Comparison of ENCODE assay signal across 23 mouse cellular contexts in the genomic region with DNA sequence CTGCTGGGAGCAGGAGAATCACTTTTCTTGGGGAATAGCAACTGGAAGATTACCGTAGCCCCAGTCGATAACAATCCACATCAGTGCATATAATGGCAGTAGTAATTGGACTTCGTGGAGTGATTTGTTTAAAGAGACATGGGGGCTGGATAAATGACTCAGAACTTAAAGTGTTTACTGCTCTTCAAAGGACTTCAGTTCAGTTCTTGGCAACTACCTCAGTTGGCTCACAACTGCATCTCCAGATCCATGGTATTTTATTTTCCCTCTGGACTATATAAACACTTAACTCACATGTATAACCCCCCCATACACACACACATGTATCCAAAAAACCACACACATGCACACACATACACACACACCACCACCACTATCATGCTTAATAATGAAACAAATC.
A peak's percentile ranks its signal among the peaks of the same experiment; 100 is the strongest.
DNase-seq lines count a peak whose midpoint lies in the region; ATAC-seq and TF ChIP-seq lines count a peak whose summit lies in the region.
"Had no signal": no experiment of that assay in that cellular context is flagged by ENCODE, and none has a peak within 500 bp of the region (broad histone marks: within the 10 kb centered on the region; RNA-seq: fewer than 3 reads in every experiment).

No protein-coding gene starts in this region.

- peaks cover 16% of the 10 kb centered on the region; the same call in 1 of the 2 replicates for H3K4me1 ChIP-seq in embryonic facial prominence, embryonic 14.5 days (ENCODE audit: control insufficient read depth, insufficient read depth, low read length)
- H3K4me1 ChIP-seq in embryonic facial prominence, embryonic 10.5 days: peaks cover 14% of the 10 kb centered on the region; the same call in 1 of the 2 replicates
- no peaks in the 10 kb centered on the region for H3K4me1 ChIP-seq in intestine, embryonic 15.5 days (replicated peaks)
- no peaks in the 10 kb centered on the region; the same call in 1 of the 2 replicates for H3K4me1 ChIP-seq in intestine, embryonic 16.5 days (ENCODE audit: control insufficient read depth, insufficient read depth, low read length)
- H3K4me1 ChIP-seq in stomach, postnatal 0 days (replicated peaks; ENCODE audit: control insufficient read depth, insufficient read depth): no peaks in the 10 kb centered on the region
- H3K4me1 ChIP-seq: forebrain, embryonic 12.5 days; hindbrain, embryonic 13.5 days had no signal

- 63% methylated on average over 3 of the region's 3 CpGs for WGBS in embryonic facial prominence, embryonic 14.5 days
- 82% methylated on average over 3 of the region's 3 CpGs for WGBS in embryonic facial prominence, embryonic 10.5 days
- 33% methylated on average over 3 of the region's 3 CpGs for WGBS in intestine, embryonic 15.5 days
- 49% methylated on average over 3 of the region's 3 CpGs for WGBS in intestine, embryonic 16.5 days
- WGBS in stomach, postnatal 0 days: 42% methylated on average over 3 of the region's 3 CpGs

- H3K4me2 ChIP-seq in embryonic facial prominence, embryonic 14.5 days (ENCODE audit: low read depth, low read length): no peak overlapping the region
- H3K4me2 ChIP-seq in intestine, embryonic 15.5 days (replicated peaks): no peak overlapping the region
- no peak overlapping the region for H3K4me2 ChIP-seq in intestine, embryonic 16.5 days (ENCODE audit: low read depth, low read length)
- no peak overlapping the region for H3K4me2 ChIP-seq in stomach, postnatal 0 days (replicated peaks; ENCODE audit: low read depth)
- H3K4me2 ChIP-seq: embryonic facial prominence, embryonic 12.5 days; forebrain, embryonic 12.5 days; heart, embryonic 12.5 days; hindbrain, embryonic 13.5 days had no signal

- no peak for TF ChIP-seq EP300 in stomach, postnatal 0 days (optimal IDR thresholded peaks at IDR 0.05)

- DNase-seq in embryonic facial prominence, embryonic 14.5 days (ENCODE audit: low spot score): peak; percentile 30
- DNase-seq in embryonic facial prominence, embryonic 10.5 days (ENCODE audit: low spot score): no peak
- DNase-seq in lung, postnatal 10 days: peak; percentile 14
- no peak for DNase-seq in lung, postnatal 25 days (ENCODE audit: low spot score)
- DNase-seq in stomach, postnatal 0 days (ENCODE audit: low spot score): no peak
- no peak for DNase-seq in liver
- DNase-seq: adrenal gland, adult 2 months; adrenal gland, postnatal 25 days; cerebellum, adult 2 months; cerebellum, postnatal 14 days; embryo, embryonic 11 days; gastrocnemius, postnatal 25 days; heart, postnatal 36 days had no signal

- 0 out of 2 replicates have a peak, but pooled peaks cover 4% of the 10 kb centered on the region for H3K9me3 ChIP-seq in embryonic facial prominence, embryonic 14.5 days (ENCODE audit: control insufficient read depth, low read length)
- H3K9me3 ChIP-seq in embryonic facial prominence, embryonic 10.5 days: peaks cover 4% of the 10 kb centered on the region; the same call in 1 of the 2 replicates
- H3K9me3 ChIP-seq in intestine, embryonic 15.5 days: no peaks in the 10 kb centered on the region
- H3K9me3 ChIP-seq in intestine, embryonic 16.5 days (ENCODE audit: control insufficient read depth, low read length): no peaks in the 10 kb centered on the region
- H3K9me3 ChIP-seq in stomach, postnatal 0 days (ENCODE audit: control insufficient read depth, low read length): no peaks in the 10 kb centered on the region
- H3K9me3 ChIP-seq: embryonic facial prominence, embryonic 12.5 days; forebrain, embryonic 12.5 days; hindbrain, embryonic 13.5 days had no signal

- H3K9ac ChIP-seq in embryonic facial prominence, embryonic 14.5 days (ENCODE audit: low read depth, low read length): no peak overlapping the region
- no peak overlapping the region for H3K9ac ChIP-seq in intestine, embryonic 15.5 days
- H3K9ac ChIP-seq in intestine, embryonic 16.5 days (ENCODE audit: low read depth, low read length): no peak overlapping the region
- H3K9ac ChIP-seq in stomach, postnatal 0 days (ENCODE audit: low read length): no peak overlapping the region
- H3K9ac ChIP-seq: embryonic facial prominence, embryonic 12.5 days; forebrain, embryonic 12.5 days; heart, embryonic 12.5 days; hindbrain, embryonic 13.5 days had no signal

- no peak overlapping the region for H3K4me3 ChIP-seq in embryonic facial prominence, embryonic 14.5 days (ENCODE audit: low read depth, low read length)
- no peak overlapping the region for H3K4me3 ChIP-seq in embryonic facial prominence, embryonic 10.5 days
- H3K4me3 ChIP-seq in intestine, embryonic 15.5 days (replicated peaks): no peak overlapping the region
- no peak overlapping the region for H3K4me3 ChIP-seq in intestine, embryonic 16.5 days (ENCODE audit: low read length)
- H3K4me3 ChIP-seq in stomach, postnatal 0 days (ENCODE audit: low read depth, low read length): no peak overlapping the region
- H3K4me3 ChIP-seq: embryonic facial prominence, embryonic 12.5 days; forebrain, embryonic 12.5 days; heart, embryonic 12.5 days; hindbrain, embryonic 13.5 days had no signal

- no peaks in the 10 kb centered on the region for H3K27me3 ChIP-seq in embryonic facial prominence, embryonic 14.5 days (replicated peaks; ENCODE audit: control insufficient read depth, insufficient read depth, low read length)
- no peaks in the 10 kb centered on the region for H3K27me3 ChIP-seq in embryonic facial prominence, embryonic 10.5 days (replicated peaks; ENCODE audit: low read depth, poor library complexity, severe bottlenecking)
- no peaks in the 10 kb centered on the region for H3K27me3 ChIP-seq in intestine, embryonic 15.5 days (replicated peaks)
- no peaks in the 10 kb centered on the region for H3K27me3 ChIP-seq in intestine, embryonic 16.5 days (replicated peaks; ENCODE audit: control insufficient read depth, insufficient read depth, low read length)
- no peaks in the 10 kb centered on the region for H3K27me3 ChIP-seq in stomach, postnatal 0 days (ENCODE audit: control insufficient read depth, insufficient read depth, low read length)
- H3K27me3 ChIP-seq: embryonic facial prominence, embryonic 12.5 days; forebrain, embryonic 12.5 days; heart, embryonic 12.5 days; hindbrain, embryonic 13.5 days had no signal

- peak overlapping the region; percentile 80 for H3K27ac ChIP-seq in embryonic facial prominence, embryonic 14.5 days (replicated peaks; ENCODE audit: low read depth, low read length)
- no peak overlapping the region for H3K27ac ChIP-seq in embryonic facial prominence, embryonic 10.5 days (replicated peaks)
- peak overlapping the region; percentile 64; the same call in 1 of the 2 replicates for H3K27ac ChIP-seq in intestine, embryonic 15.5 days
- no peak overlapping the region for H3K27ac ChIP-seq in intestine, embryonic 16.5 days (ENCODE audit: low read length)
- H3K27ac ChIP-seq in stomach, postnatal 0 days (replicated peaks): peak overlapping the region; percentile 67
- H3K27ac ChIP-seq: embryonic facial prominence, embryonic 12.5 days; forebrain, embryonic 12.5 days; hindbrain, embryonic 13.5 days; hindbrain, postnatal 0 days had no signal

- TF ChIP-seq CTCF in stomach, postnatal 0 days (IDR thresholded peaks at IDR 0.05; ENCODE audit: low read depth): no peak

- H3K36me3 ChIP-seq in embryonic facial prominence, embryonic 14.5 days (ENCODE audit: control insufficient read depth, insufficient read depth, low read length): no peaks in the 10 kb centered on the region
- H3K36me3 ChIP-seq in embryonic facial prominence, embryonic 10.5 days (replicated peaks): no peaks in the 10 kb centered on the region
- H3K36me3 ChIP-seq in intestine, embryonic 15.5 days: no peaks in the 10 kb centered on the region
- no peaks in the 10 kb centered on the region for H3K36me3 ChIP-seq in intestine, embryonic 16.5 days (ENCODE audit: control insufficient read depth, insufficient read depth, low read length)
- H3K36me3 ChIP-seq in stomach, postnatal 0 days (ENCODE audit: control insufficient read depth, insufficient read depth, low read length): no peaks in the 10 kb centered on the region
- H3K36me3 ChIP-seq: embryonic facial prominence, embryonic 12.5 days; forebrain, embryonic 12.5 days; heart, embryonic 12.5 days; hindbrain, embryonic 13.5 days had no signal

- no peak for ATAC-seq in embryonic facial prominence, embryonic 14.5 days (ENCODE audit: low read depth)
- ATAC-seq in intestine, embryonic 15.5 days: no peak
- ATAC-seq in intestine, embryonic 16.5 days: no peak
- ATAC-seq in stomach, postnatal 0 days (ENCODE audit: low FRiP score, low TSS enrichment): no peak
- ATAC-seq: activated CD4-positive, CD25-positive, alpha-beta regulatory T cell, adult 4 months; forebrain, embryonic 16.5 days; hindbrain, postnatal 0 days; Patski had no signal

Comparison
In these comparisons a context has a peak if more than half of its experiments do, and no peak if none do; other contexts are left out.
1. DNase-seq: peak in embryonic facial prominence, embryonic 14.5 days (single experiment) and lung, postnatal 10 days (single experiment); none in embryonic facial prominence, embryonic 10.5 days (single experiment), lung, postnatal 25 days (single experiment), stomach, postnatal 0 days (single experiment) and liver (single experiment).
2. H3K27ac ChIP-seq: peak in embryonic facial prominence, embryonic 14.5 days (single experiment), intestine, embryonic 15.5 days (single experiment) and stomach, postnatal 0 days (single experiment); none in embryonic facial prominence, embryonic 10.5 days (single experiment) and intestine, embryonic 16.5 days (single experiment).